Mouse (Mus musculus): ENCODE data around the gene Iqsec1.

The Iqsec1 gene

GRCm38 (mm10) chr6:90786589-90786988 is 201.9 kb downstream of the Iqsec1 start:
- DNase-seq (ENCODE audit: low read depth, low spot score) = no peak

- DNase-seq (ENCODE audit: low read depth, low spot score) = no peak
Observed at GRCm38 (mm10) chr6:90783945-90784344, 204.5 kb downstream of the Iqsec1 start.

- DNase-seq (ENCODE audit: low read depth, low spot score) = no peak
Observed at GRCm38 (mm10) chr6:90783176-90783575, 205.3 kb downstream of the Iqsec1 start.

- peak; percentile 84 for DNase-seq (ENCODE audit: low read depth, low spot score)
Observed at GRCm38 (mm10) chr6:90781921-90782770, 206.3 kb downstream of the Iqsec1 start.

- DNase-seq (ENCODE audit: low read depth, low spot score) = no peak
Observed at GRCm38 (mm10) chr6:90780532-90780931, 208.0 kb downstream of the Iqsec1 start.

GRCm38 (mm10) chr6:90778841-90779240 is 209.6 kb downstream of the Iqsec1 start:
- no peak for DNase-seq (ENCODE audit: low read depth, low spot score)

- DNase-seq (ENCODE audit: low read depth, low spot score) = no peak
Observed at GRCm38 (mm10) chr6:90777302-90777701, 211.2 kb downstream of the Iqsec1 start.

- DNase-seq (ENCODE audit: low read depth, low spot score) = no peak
Observed at GRCm38 (mm10) chr6:90775606-90776005, 212.9 kb downstream of the Iqsec1 start.

GRCm38 (mm10) chr6:90773811-90774233 is 214.7 kb downstream of the Iqsec1 start:
- no peak for DNase-seq (ENCODE audit: low read depth, low spot score)

- no peak for DNase-seq (ENCODE audit: low read depth, low spot score)
Observed at GRCm38 (mm10) chr6:90772120-90772519, 216.4 kb downstream of the Iqsec1 start.

- DNase-seq (ENCODE audit: low read depth, low spot score) = no peak
Observed at GRCm38 (mm10) chr6:90768526-90768925, 220.0 kb downstream of the Iqsec1 start.

- no peak for DNase-seq (ENCODE audit: low read depth, low spot score)
Observed at GRCm38 (mm10) chr6:90767874-90768273, 220.6 kb downstream of the Iqsec1 start.

GRCm38 (mm10) chr6:90764753-90765152 is 223.7 kb downstream of the Iqsec1 start:
- peak; percentile 34 for DNase-seq (ENCODE audit: low read depth, low spot score)

GRCm38 (mm10) chr6:90763959-90764591 is 224.4 kb downstream of the Iqsec1 start:
- DNase-seq (ENCODE audit: low read depth, low spot score) = no peak

- no peak for DNase-seq (ENCODE audit: low read depth, low spot score)
Observed at GRCm38 (mm10) chr6:90763295-90763694, 225.2 kb downstream of the Iqsec1 start.

- no peak for DNase-seq (ENCODE audit: low read depth, low spot score)
Observed at GRCm38 (mm10) chr6:90762120-90762736, 226.3 kb downstream of the Iqsec1 start.

- DNase-seq (ENCODE audit: low read depth, low spot score) = no peak
Observed at GRCm38 (mm10) chr6:90761301-90762056, 227.0 kb downstream of the Iqsec1 start.

- DNase-seq (ENCODE audit: low read depth, low spot score) = no peak
Observed at GRCm38 (mm10) chr6:90760886-90761285, 227.6 kb downstream of the Iqsec1 start.

GRCm38 (mm10) chr6:90759754-90760153 is 228.7 kb downstream of the Iqsec1 start:
- DNase-seq (ENCODE audit: low read depth, low spot score) = no peak

- DNase-seq (ENCODE audit: low read depth, low spot score) = no peak
Observed at GRCm38 (mm10) chr6:90758155-90758554, 230.3 kb downstream of the Iqsec1 start.

GRCm38 (mm10) chr6:90757427-90757883 is 231.0 kb downstream of the Iqsec1 start:
- no peak for DNase-seq (ENCODE audit: low read depth, low spot score)

GRCm38 (mm10) chr6:90756561-90756960 is 231.9 kb downstream of the Iqsec1 start:
- no peak for DNase-seq (ENCODE audit: low read depth, low spot score)

Data from mesoderm, embryonic 11.5 days (tissue).